Mouse (Mus musculus) telencephalon, adult 2 months (tissue): ENCODE measurements around the gene Mrln.

Experiments used
- DNase-seq: peaks from one replicate; pipeline ENCODE4 v3.0.0-alpha.2; 2011; ENCODE audit warnings: low read depth, low spot score

Gene Mrln

GRCm38 (mm10) chr10:70204505-70205399 is at the start of gene Mrln:
TSS of gene Mrln (plus strand) at chr10:70204664.
- DNase-seq, result no peak

DNA sequence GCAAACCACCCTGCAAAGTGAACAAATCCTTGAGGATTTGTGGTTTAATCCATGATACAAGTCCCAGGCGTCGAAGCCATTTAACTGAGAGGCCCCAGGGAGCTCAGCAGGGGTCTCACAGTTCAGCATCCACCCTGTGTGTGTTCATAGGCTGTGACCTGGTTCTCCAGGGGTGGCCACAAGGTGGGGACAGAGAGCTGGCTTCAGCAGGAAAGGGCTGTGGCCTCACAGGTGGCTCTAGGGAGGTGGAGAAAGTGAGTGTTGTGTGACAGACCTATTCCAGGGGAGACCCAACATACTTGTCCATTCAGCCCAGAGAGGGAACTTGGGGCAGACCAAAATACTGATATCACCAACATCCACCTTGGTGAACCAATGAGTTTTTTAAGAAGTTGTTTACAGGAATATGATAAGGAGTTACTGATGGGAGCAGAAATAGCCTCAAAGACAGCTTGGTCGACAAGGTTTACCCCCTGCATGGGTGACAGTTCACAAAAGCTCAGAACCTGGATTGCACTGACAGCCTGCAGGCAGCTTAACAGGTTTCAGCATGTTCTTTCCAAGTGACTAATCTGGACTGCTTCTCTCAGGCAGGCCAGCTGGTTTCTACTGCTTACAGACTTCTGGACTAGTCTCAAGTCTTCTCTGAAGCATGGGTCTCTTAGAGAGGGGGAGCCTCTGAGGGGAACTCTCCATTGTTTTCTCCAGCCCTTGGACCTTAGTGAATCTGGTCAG is 47.9 kb upstream of the Mrln start:
- no peak for DNase-seq

DNA sequence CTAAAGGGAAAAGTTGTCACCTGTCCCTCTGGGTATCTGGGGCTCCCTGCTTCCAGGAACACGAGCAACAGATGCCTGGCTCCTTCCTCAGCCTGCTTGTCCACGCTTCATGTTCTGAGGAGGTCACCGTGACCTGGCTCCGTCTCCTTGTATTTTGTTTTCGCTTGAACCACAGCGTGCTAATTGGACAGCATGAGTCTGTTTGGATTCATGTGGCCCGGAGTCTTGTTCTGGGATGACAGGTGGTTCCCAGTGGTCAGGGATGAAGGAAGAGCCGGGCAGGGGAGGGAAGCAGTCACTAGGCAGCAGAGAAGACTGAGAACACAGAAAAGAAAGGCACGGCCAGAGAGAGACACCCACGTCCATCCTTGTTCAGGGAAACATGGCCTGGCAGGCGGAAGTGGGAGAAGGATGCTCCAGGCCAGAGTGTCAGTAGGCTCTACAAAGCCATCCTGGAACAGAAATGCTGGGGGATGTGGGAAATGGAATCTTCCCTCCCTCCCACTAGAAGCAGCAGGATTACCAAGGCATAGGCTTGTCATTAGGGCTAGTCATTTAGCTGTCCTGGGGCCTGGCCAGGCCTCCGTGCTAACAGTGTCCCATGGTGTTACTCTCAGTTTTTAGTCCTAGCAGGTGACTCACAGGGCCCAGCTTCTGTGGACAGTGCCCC is 44.7 kb upstream of the Mrln start:
- no peak for DNase-seq

GRCm38 (mm10) chr10:70160811-70161210 is 43.7 kb upstream of the Mrln start:
- no peak for DNase-seq

- no peak for DNase-seq
Measured at GRCm38 (mm10) chr10:70161504-70161903, 43.0 kb upstream of the Mrln start.

DNA sequence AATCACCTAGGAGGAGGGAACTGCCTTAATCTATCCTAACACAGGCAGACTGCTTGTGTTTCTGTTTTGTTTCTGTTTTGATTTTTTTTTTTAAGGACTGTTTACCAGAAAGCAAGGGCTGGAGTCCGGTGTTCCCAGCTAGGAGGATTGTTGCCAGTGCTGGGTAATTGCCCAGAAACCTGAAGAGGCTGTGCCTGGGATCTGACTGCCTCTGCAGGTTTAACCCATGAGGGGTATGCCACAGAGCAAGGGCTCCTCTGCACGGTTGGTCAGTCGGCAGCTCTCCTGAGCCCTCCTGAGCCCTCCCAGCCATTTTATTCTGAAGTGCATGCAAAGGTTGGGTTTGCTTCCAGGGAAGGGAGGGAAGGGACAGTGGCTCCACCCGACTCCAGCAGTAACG is 40.8 kb upstream of the Mrln start:
- no peak for DNase-seq

DNA sequence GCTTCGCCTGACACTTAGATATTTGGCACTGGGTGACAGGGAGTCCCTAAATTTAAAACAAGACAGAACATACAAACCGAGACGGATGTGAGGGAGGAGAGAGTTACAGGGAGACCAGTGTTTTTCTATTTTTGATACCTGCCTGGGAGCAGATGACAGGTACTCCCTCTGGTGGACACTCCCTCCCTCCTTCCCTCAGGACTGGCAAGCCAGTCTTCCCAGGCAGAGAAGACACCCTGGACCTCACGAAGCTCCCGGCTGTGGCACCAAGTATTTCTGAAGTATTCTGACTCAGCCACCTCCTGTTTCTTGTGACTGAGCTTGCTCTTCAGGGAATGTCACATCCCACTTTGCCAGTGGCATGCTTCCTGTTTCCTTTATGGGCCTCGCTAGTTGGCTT is 38.6 kb upstream of the Mrln start:
- peak; percentile 48 for DNase-seq

- DNase-seq, result no peak
Measured at GRCm38 (mm10) chr10:70166427-70166826, 38.0 kb upstream of the Mrln start.

DNA sequence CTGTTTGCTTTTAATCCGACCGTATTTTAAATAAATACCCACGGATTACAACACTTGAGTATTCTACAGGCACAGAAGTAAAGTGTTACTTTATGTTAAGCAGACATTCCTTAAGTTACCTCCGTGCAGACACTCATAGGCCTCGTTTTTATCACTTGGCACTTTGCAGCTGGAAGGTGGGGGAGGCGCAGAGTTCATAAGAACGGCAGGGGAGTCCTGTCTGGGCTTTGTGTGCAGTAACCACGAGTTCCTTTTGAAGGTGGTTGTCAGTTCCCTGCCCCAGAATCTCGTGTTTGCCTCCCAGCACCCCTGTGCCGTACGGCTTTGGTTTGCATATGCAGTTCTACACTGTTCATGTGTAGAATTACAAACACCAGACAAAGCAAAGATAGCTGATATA is 36.8 kb upstream of the Mrln start:
- DNase-seq, result no peak

GRCm38 (mm10) chr10:70168396-70168795 is 36.1 kb upstream of the Mrln start:
- DNase-seq, result no peak

DNA sequence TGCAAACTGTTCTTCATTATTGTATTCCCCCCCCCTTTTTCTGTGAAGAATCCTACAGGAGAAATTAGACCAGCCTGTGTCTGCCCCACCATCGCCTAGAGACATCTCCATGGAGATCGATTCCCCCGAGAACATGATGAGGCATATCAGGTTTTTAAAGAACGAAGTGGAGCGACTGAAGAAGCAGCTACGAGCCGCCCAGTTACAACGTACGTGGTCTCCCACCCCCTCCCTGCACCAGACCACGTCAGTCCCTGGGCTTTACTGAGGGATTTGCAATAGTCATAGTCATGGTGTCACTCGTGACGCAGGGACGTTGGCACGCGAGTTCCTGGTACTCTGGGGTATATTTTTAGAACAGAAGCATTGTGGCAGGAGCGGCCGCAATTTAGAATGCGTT is 35.4 kb upstream of the Mrln start:
- DNase-seq, result peak; percentile 59

DNA sequence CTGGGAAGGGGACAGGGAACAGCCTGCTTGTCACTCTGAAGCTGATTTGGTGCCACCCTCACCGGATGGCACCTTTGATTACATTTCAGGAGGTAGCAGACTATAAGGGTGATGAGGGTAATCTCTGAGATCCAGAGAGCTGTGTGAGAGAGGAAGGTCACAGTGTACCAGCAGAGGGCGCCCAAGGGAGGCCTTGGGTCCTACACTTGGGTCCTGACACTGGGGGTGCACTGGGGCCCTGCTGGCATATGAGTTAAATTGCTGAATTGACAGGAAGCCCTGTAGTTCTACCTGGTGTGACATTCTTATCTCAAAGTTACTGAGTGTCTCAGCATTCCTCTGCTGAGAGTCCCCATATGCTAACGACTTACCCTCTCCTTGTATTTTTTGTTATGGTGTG is 31.1 kb upstream of the Mrln start:
- no peak for DNase-seq

DNA sequence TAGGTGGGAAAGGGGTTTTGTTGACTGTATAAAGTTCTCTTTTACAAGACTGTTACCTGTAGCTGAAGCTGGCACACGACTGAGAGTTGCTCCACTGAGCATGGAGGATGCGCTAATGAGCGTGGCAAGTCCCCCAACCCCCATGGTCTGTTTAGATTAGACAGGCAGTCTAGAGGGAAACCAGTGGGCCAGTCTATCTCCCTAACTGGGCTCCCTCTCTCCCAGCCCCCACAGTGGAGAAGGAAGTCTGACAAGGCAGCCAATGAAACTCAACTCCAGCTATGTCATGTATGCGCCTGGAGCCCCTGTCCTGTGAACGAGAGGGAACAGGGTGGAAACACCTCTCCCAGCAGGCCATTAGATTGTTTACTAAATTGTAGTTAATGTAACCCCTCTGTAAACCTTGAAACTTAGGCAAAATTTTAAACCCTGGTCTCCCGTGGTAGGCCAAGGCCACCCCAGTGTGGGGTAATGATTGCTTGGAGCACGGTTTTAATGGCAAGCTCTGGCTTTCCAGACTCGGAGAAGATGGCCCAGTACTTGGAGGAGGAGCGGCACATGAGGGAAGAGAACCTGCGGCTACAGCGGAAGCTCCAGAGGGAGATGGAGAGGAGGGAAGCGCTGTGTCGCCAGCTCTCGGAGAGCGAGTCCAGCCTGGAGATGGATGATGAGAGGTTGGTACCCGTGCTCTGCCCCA is 29.8 kb upstream of the Mrln start:
- no peak for DNase-seq

DNA sequence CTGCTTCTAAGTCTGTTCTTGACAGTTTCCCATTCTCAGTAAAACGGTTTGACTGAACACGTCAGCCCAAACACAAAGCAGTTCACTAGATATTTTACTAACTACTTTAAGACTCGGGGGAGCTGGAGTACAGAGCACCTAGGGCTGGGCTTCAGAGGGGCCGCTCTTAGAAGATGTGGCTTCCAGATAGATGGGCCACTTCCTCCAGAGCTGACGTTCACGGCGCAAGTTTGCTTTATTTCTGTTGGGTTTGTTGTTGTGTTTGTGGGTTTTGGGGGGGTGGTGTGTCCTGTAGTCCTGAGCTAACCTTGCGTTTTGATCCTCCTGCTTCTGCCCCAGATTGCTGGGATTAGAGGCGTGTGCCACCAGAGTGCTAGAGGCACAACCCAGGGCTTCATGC is 23.7 kb upstream of the Mrln start:
- DNase-seq, result no peak

GRCm38 (mm10) chr10:70181279-70181972 is 23.0 kb upstream of the Mrln start:
- DNase-seq, result no peak

GRCm38 (mm10) chr10:70183210-70184080 is 21.0 kb upstream of the Mrln start:
- no peak for DNase-seq

GRCm38 (mm10) chr10:70186136-70186535 is 18.3 kb upstream of the Mrln start:
- DNase-seq, result no peak

- no peak for DNase-seq
Measured at GRCm38 (mm10) chr10:70186586-70186985, 17.9 kb upstream of the Mrln start.

DNA sequence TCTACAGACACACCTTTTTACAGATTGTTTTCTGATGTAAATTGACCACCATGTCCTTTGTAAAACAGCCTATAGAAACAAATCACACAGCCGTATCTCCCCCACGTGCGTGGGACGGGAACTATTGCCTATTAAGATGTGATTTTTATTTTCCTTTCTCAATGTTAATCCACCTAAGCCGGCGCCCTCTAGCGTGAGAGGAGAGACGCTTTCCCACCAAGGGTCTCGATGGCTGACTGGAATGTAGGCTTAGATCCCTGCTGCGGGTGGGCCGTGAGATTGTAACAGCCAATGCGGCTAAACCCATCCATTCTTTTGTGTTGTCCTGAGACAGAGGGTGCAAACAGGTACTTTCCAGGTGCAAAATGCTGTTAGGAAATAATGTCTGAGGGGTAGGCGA is 14.6 kb upstream of the Mrln start:
- DNase-seq, result no peak

DNA sequence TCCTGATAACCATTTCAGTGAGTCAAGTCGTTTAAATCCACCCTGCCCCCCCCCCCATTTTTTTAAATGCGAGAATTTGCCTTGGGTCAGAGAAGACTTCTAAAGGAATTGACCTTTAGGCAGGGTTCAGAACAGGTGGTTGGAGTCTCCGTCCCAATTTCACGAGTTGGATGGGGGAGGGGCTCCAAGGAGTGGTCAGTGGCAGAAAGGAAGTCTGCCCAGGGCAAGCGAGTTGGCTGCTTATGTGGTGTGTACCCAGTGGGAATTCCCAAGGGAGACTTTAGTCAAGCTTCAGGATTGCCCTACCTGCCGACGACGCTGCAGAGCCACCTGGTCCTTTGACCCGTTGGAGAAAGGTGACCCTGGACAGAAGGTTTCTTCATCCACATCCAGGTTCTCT is 10.2 kb upstream of the Mrln start:
- DNase-seq, result no peak
